Mouse (Mus musculus): ENCODE data around the gene 1700025B11Rik.
"Not testable (repeated sequence)": the region's sequence is repeated elsewhere in the genome, so short reads cannot be mapped to it uniquely, and the experiment has no call there.

DNA sequence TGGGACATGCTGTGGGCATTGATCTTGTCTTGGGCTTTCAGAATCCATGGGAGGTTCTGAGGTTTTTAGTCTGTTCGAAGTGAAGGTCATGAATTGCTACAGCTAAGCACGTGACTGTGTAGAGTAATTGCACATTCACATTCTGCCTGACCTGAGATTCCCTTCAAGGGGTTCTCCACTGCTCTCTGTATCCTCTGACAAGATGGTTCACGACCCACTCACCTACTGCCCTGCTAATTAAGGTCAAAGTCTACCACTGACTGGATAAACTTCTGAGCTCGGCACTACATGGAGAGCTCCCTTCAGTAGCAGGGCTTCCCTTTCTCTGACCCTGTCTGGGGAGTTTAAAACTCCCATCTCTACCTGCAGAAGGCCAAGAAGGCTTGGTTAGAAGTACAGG lies 41.1 kb downstream of the 1700025B11Rik start:
- TF ChIP-seq CTCF (IDR thresholded peaks at IDR 0.05; ENCODE audit: borderline replicate concordance, control insufficient read depth, extremely low read depth, insufficient read depth, low read length, poor library complexity); POLR2A (IDR thresholded peaks at IDR 0.05; ENCODE audit: control insufficient read depth, extremely low read depth, insufficient read depth, low read length, poor library complexity): not testable (repeated sequence)
